Mouse (Mus musculus): ENCODE results near the gene Defb5. TPM values are rescaled to one million over a fixed set of nuclear protein-coding genes. Genes with fewer than 3 reads are reported as not detected.
"Not testable (repeated sequence)": the region's sequence is repeated elsewhere in the genome, so short reads cannot be mapped to it uniquely, and the experiment has no call there.

Gene Defb5
- not detected in 2 replicates for polyA plus RNA-seq (2016; fragmentation: Nextera tagmentation; extraction: Ambion mirVana)

GRCm38 (mm10) chr8:19247280-19247679 lies at the start of gene Defb5:
Gene Defb5, plus strand, starts transcription at chr8:19247580.
- Histone ChIP-seq H3K27ac (no peak within 1 kb of the TSS), H3K27me3 (replicated peaks) (no peaks in the 10 kb centered on the region), H3K9ac (no peak within 1 kb of the TSS), H3K9me3 (0 out of 2 replicates have a peak, but pooled peaks cover 11% of the 10 kb centered on the region), H3K36me3 (no peaks in the 10 kb centered on the region), H3K4me3 (no peak within 1 kb of the TSS), H3K4me2 (replicated peaks) (no peak within 1 kb of the TSS), H3K4me1 (no peaks in the 10 kb centered on the region)
- 91% methylated on average over 5 of the region's 5 CpGs for WGBS
- ATAC-seq (ENCODE audit: low FRiP score, low read depth): no peak

GRCm38 (mm10) chr8:19225161-19225560 lies 22.2 kb upstream of the Defb5 start, which contains the start of gene Defb6:
Gene Defb6, plus strand, starts transcription at chr8:19225478.
- H3K4me2 ChIP-seq (replicated peaks): no peak within 1 kb of the TSS
- WGBS: 61% methylated on average over 1 of the region's 1 CpGs
- no peaks in the 10 kb centered on the region for H3K36me3 ChIP-seq
- no peak within 1 kb of the TSS for H3K4me3 ChIP-seq
- ATAC-seq (ENCODE audit: low FRiP score, low read depth): no peak
- H3K4me1 ChIP-seq: no peaks in the 10 kb centered on the region
- no peak within 1 kb of the TSS for H3K27ac ChIP-seq
- H3K27me3 ChIP-seq (replicated peaks): no peaks in the 10 kb centered on the region
- no peak within 1 kb of the TSS for H3K9ac ChIP-seq
- no peaks in the 10 kb centered on the region for H3K9me3 ChIP-seq

DNA sequence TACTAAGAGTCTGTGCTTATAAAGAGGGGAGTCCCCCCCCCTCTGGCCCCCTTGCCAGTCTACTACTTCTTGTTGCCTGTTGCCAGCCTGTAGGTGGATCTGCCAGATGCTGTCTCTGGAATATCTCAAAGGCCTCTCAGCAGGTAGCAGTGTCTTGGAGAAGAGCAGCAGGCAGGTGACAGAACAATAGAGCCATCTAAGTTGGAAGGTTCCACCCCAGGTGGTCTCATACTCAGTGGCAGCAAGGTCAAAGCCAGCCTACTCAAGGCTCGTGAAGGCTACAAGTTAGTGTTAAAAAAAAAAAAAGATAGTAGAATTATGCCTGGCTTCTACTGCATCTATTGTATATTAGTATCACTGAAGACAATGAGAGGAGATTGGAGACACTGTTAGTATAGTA lies 9.3 kb upstream of the Defb5 start:
- Histone ChIP-seq H3K27me3 (replicated peaks) (no peaks in the 10 kb centered on the region), H3K4me3 (no peak overlapping the region), H3K36me3 (no peaks in the 10 kb centered on the region), H3K9me3 (no peaks in the 10 kb centered on the region), H3K9ac (no peak overlapping the region), H3K27ac (no peak overlapping the region), H3K4me1 (no peaks in the 10 kb centered on the region), H3K4me2 (replicated peaks) (no peak overlapping the region)
- WGBS: 65% methylated on average over 1 of the region's 1 CpGs
- ATAC-seq (ENCODE audit: low FRiP score, low read depth): no peak

DNA sequence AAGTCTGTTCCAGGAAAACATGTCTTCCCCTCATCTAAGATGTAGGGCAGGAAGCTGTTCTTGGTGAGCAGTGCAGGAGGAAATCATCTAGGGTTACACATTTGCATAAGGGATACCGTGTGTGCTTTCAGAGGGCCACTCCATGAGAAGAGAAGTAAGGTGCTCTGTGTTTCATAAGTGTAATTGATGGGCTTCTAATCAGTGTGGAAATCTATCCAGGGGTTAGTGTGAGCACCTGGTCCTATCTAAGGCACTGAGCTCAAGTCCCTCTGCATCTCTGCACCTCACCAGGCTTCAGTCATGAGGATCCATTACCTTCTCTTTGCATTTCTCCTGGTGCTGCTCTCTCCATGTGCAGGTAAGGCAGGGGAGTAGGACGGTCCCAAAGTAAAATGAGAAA lies 7.8 kb upstream of the Defb5 start, which contains the start of gene Defb46:
Gene Defb46, plus strand, starts transcription at position 301 of the 400 bp plus-strand sequence.
- 0 out of 2 replicates have a peak, but pooled peaks cover 7% of the 10 kb centered on the region for H3K9me3 ChIP-seq
- H3K4me1 ChIP-seq: no peaks in the 10 kb centered on the region
- H3K27me3 ChIP-seq (replicated peaks): no peaks in the 10 kb centered on the region
- no peaks in the 10 kb centered on the region for H3K36me3 ChIP-seq
- no peak within 1 kb of the TSS for H3K4me2 ChIP-seq (replicated peaks)
- WGBS: 89% methylated on average over 2 of the region's 2 CpGs
- H3K27ac ChIP-seq: no peak within 1 kb of the TSS
- no peak within 1 kb of the TSS for H3K4me3 ChIP-seq
- ATAC-seq (ENCODE audit: low FRiP score, low read depth): no peak
- no peak within 1 kb of the TSS for H3K9ac ChIP-seq

GRCm38 (mm10) chr8:19258136-19258535 lies 10.8 kb downstream of the Defb5 start:
- peaks cover 3% of the 10 kb centered on the region; the same call in 1 of the 2 replicates for H3K9me3 ChIP-seq
- ATAC-seq (ENCODE audit: low FRiP score, low read depth): no peak

DNA sequence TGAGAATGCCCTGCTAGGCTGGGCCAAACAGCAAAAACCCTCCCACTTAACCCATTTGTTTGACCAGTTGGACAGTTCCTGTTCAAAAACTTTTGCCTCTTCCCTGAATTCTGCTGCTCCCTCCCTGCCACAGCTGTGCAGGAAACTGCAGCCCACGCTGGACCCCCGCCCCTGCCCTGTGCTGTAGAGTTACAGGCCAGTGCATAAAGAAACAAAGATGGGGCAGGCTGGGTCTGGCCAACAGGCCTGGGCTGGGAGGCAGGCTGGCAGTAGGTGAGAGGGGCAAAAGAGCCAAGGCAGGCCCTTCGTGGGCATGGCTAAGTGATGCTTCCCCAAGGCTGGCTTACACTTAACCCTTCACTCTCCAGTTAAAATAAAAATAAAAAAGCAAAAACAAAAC lies 12.3 kb downstream of the Defb5 start:
- Histone ChIP-seq H3K9ac (no peak overlapping the region), H3K4me3 (no peak overlapping the region), H3K4me1 (no peaks in the 10 kb centered on the region), H3K27ac (no peak overlapping the region), H3K27me3 (replicated peaks) (no peaks in the 10 kb centered on the region), H3K9me3 (peaks cover 3% of the 10 kb centered on the region; the same call in 1 of the 2 replicates), H3K4me2 (replicated peaks) (no peak overlapping the region), H3K36me3 (no peaks in the 10 kb centered on the region)
- no peak for ATAC-seq (ENCODE audit: low FRiP score, low read depth)
- WGBS: 47% methylated on average over 3 of the region's 3 CpGs

More at GRCm38 (mm10) chr8:19258136-19258535, 10.8 kb downstream of the Defb5 start:
- H3K36me3 ChIP-seq: no peaks in the 10 kb centered on the region
- no peak overlapping the region for H3K27ac ChIP-seq
- H3K27me3 ChIP-seq (replicated peaks): no peaks in the 10 kb centered on the region
- no peaks in the 10 kb centered on the region for H3K4me1 ChIP-seq
- no peak overlapping the region for H3K4me2 ChIP-seq (replicated peaks)
- no peak overlapping the region for H3K9ac ChIP-seq
- no peak overlapping the region for H3K4me3 ChIP-seq

GRCm38 (mm10) chr8:19293060-19293459 lies 45.7 kb downstream of the Defb5 start, which contains the start of gene Defb3:
Gene Defb3, plus strand, starts transcription at chr8:19293360.
- WGBS: 53% methylated on average over 2 of the region's 2 CpGs

DNA sequence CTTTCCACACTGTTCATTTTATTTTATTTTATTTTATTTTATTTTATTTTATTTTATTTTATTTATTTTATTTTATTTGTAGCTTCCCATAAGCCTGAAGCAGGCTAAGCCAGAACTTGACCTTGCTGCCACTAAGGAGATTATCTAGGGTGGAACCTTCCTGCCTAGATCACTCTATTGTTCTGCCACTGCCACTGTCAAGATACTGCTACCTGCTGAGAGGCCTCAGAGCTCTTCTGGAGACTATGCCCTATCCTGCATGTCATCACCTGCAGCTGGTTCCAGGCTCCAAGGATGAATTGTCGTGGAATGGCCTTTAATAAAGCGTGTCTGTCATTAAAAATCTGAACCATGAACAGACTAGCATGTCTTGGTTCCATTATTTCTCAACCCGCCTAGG lies 51.0 kb downstream of the Defb5 start:
- not testable (repeated sequence) for H3K4me3 ChIP-seq; H3K9me3 ChIP-seq; H3K36me3 ChIP-seq; H3K27ac ChIP-seq; H3K27me3 ChIP-seq (replicated peaks); H3K9ac ChIP-seq; H3K4me1 ChIP-seq; ATAC-seq (ENCODE audit: low FRiP score, low read depth); H3K4me2 ChIP-seq (replicated peaks)
- WGBS: 68% methylated on average over 3 of the region's 3 CpGs

More at GRCm38 (mm10) chr8:19293060-19293459, 45.7 kb downstream of the Defb5 start, which contains the start of gene Defb3:
- not testable (repeated sequence) for H3K4me2 ChIP-seq (replicated peaks); H3K9ac ChIP-seq; H3K27me3 ChIP-seq (replicated peaks); H3K36me3 ChIP-seq; H3K4me1 ChIP-seq; H3K9me3 ChIP-seq; H3K4me3 ChIP-seq; ATAC-seq (ENCODE audit: low FRiP score, low read depth); H3K27ac ChIP-seq

Other genes starting within 250 kb of the Defb5 start
- gene Defb38, start 221.0 kb upstream of the Defb5 start, polyA plus RNA-seq (2016; fragmentation: Nextera tagmentation; extraction: Ambion mirVana): not detected in 2 replicates
- not detected in 2 replicates for gene Defb39, start 182.8 kb upstream of the Defb5 start, polyA plus RNA-seq (2016; fragmentation: Nextera tagmentation; extraction: Ambion mirVana)
- gene Defb12, start 132.7 kb upstream of the Defb5 start, polyA plus RNA-seq (2016; fragmentation: Nextera tagmentation; extraction: Ambion mirVana): not detected in 2 replicates
- gene Defb34, start 123.8 kb upstream of the Defb5 start, polyA plus RNA-seq (2016; fragmentation: Nextera tagmentation; extraction: Ambion mirVana): not detected in 2 replicates
- not detected in 2 replicates for gene Gm45826, start 106.8 kb upstream of the Defb5 start, polyA plus RNA-seq (2016; fragmentation: Nextera tagmentation; extraction: Ambion mirVana)
- not detected in 2 replicates for gene Defb14, start 53.2 kb upstream of the Defb5 start, polyA plus RNA-seq (2016; fragmentation: Nextera tagmentation; extraction: Ambion mirVana)
- gene Defb4, start 48.9 kb upstream of the Defb5 start, polyA plus RNA-seq (2016; fragmentation: Nextera tagmentation; extraction: Ambion mirVana): not detected in 2 replicates
- gene Defb6, start 22.1 kb upstream of the Defb5 start, polyA plus RNA-seq (2016; fragmentation: Nextera tagmentation; extraction: Ambion mirVana): not detected in 2 replicates
- gene Defb46, start 7.7 kb upstream of the Defb5 start, polyA plus RNA-seq (2016; fragmentation: Nextera tagmentation; extraction: Ambion mirVana): not detected in 2 replicates
- not detected in 2 replicates for gene Defb3, start 45.8 kb downstream of the Defb5 start, polyA plus RNA-seq (2016; fragmentation: Nextera tagmentation; extraction: Ambion mirVana)
- gene Defb8, start 200.0 kb downstream of the Defb5 start, polyA plus RNA-seq (2016; fragmentation: Nextera tagmentation; extraction: Ambion mirVana): not detected in 2 replicates
- gene Defb7, start 247.5 kb downstream of the Defb5 start, polyA plus RNA-seq (2016; fragmentation: Nextera tagmentation; extraction: Ambion mirVana): not detected in 2 replicates